Mouse (Mus musculus): ENCODE measurements around the gene Btbd1. TPM values are rescaled to one million over a fixed set of nuclear protein-coding genes. Genes with fewer than 3 reads are reported as not detected.
"Not testable (repeated sequence)": the region's sequence is repeated elsewhere in the genome, so short reads cannot be mapped to it uniquely, and the experiment has no call there.

Gene Btbd1
- polyA plus RNA-seq, 1 experiment from 2014 or later = 41.2 TPM

- no peak overlapping the region for H3K4me3 ChIP-seq (replicated peaks; ENCODE audit: low read length)
- no peak overlapping the region for H3K9ac ChIP-seq (ENCODE audit: low read length)
- H3K27ac ChIP-seq (ENCODE audit: low read length) = no peak overlapping the region
- H3K36me3 ChIP-seq (ENCODE audit: control insufficient read depth, insufficient read depth, low read length) = no peaks in the 10 kb centered on the region
- WGBS = 79% methylated on average over 3 of the region's 3 CpGs
- H3K9me3 ChIP-seq (replicated peaks; ENCODE audit: control insufficient read depth, low read length) = no peaks in the 10 kb centered on the region
- no peaks in the 10 kb centered on the region for H3K27me3 ChIP-seq (ENCODE audit: control insufficient read depth, insufficient read depth, low read length)
- no peak overlapping the region for H3K4me2 ChIP-seq (ENCODE audit: low read depth, low read length)
- peaks cover 3% of the 10 kb centered on the region; the same call in 1 of the 2 replicates for H3K4me1 ChIP-seq (ENCODE audit: control insufficient read depth, insufficient read depth, low read length)
- ATAC-seq (ENCODE audit: insufficient read depth, low FRiP score) = no peak
These were observed 16.1 kb upstream of the Btbd1 start for GRCm38 (mm10) chr7:81845313-81845712.

- 72% methylated on average over 11 of the region's 11 CpGs for WGBS
- Histone ChIP-seq H3K27me3 (ENCODE audit: control insufficient read depth, insufficient read depth, low read length) (no peaks in the 10 kb centered on the region), H3K36me3 (ENCODE audit: control insufficient read depth, insufficient read depth, low read length) (no peaks in the 10 kb centered on the region), H3K27ac (ENCODE audit: low read length) (no peak overlapping the region), H3K4me3 (replicated peaks; ENCODE audit: low read length) (no peak overlapping the region), H3K9ac (ENCODE audit: low read length) (no peak overlapping the region), H3K4me1 (ENCODE audit: control insufficient read depth, insufficient read depth, low read length) (peaks cover 3% of the 10 kb centered on the region; the same call in 1 of the 2 replicates), H3K9me3 (replicated peaks; ENCODE audit: control insufficient read depth, low read length) (no peaks in the 10 kb centered on the region), H3K4me2 (ENCODE audit: low read depth, low read length) (no peak overlapping the region)
- no peak for ATAC-seq (ENCODE audit: insufficient read depth, low FRiP score)
These were observed 15.6 kb upstream of the Btbd1 start for GRCm38 (mm10) chr7:81844801-81845200.

- Histone ChIP-seq H3K4me1 (ENCODE audit: control insufficient read depth, insufficient read depth, low read length) (peaks cover 3% of the 10 kb centered on the region; the same call in 1 of the 2 replicates), H3K9ac (ENCODE audit: low read length) (no peak overlapping the region), H3K27me3 (ENCODE audit: control insufficient read depth, insufficient read depth, low read length) (no peaks in the 10 kb centered on the region), H3K4me2 (ENCODE audit: low read depth, low read length) (no peak overlapping the region), H3K9me3 (replicated peaks; ENCODE audit: control insufficient read depth, low read length) (no peaks in the 10 kb centered on the region), H3K36me3 (ENCODE audit: control insufficient read depth, insufficient read depth, low read length) (no peaks in the 10 kb centered on the region), H3K27ac (ENCODE audit: low read length) (no peak overlapping the region), H3K4me3 (replicated peaks; ENCODE audit: low read length) (no peak overlapping the region)
- ATAC-seq (ENCODE audit: insufficient read depth, low FRiP score) = no peak
- WGBS = 79% methylated on average over 8 of the region's 8 CpGs
These were observed 14.7 kb upstream of the Btbd1 start for GRCm38 (mm10) chr7:81843903-81844302.

- 36% methylated on average over 1 of the region's 1 CpGs for WGBS
- no peaks in the 10 kb centered on the region for H3K36me3 ChIP-seq (ENCODE audit: control insufficient read depth, insufficient read depth, low read length)
- no peak overlapping the region for H3K4me2 ChIP-seq (ENCODE audit: low read depth, low read length)
- H3K4me1 ChIP-seq (ENCODE audit: control insufficient read depth, insufficient read depth, low read length) = peaks cover 3% of the 10 kb centered on the region; the same call in 1 of the 2 replicates
- no peak overlapping the region for H3K9ac ChIP-seq (ENCODE audit: low read length)
- H3K4me3 ChIP-seq (replicated peaks; ENCODE audit: low read length) = no peak overlapping the region
- ATAC-seq (ENCODE audit: insufficient read depth, low FRiP score) = no peak
- H3K27me3 ChIP-seq (ENCODE audit: control insufficient read depth, insufficient read depth, low read length) = no peaks in the 10 kb centered on the region
- H3K27ac ChIP-seq (ENCODE audit: low read length) = no peak overlapping the region
- H3K9me3 ChIP-seq (replicated peaks; ENCODE audit: control insufficient read depth, low read length) = no peaks in the 10 kb centered on the region
These were observed 13.8 kb upstream of the Btbd1 start for GRCm38 (mm10) chr7:81842998-81843397.

GRCm38 (mm10) chr7:81842141-81842540 is 12.9 kb upstream of the Btbd1 start:
- Histone ChIP-seq H3K4me1 (ENCODE audit: control insufficient read depth, insufficient read depth, low read length) (peaks cover 3% of the 10 kb centered on the region; the same call in 1 of the 2 replicates), H3K27me3 (ENCODE audit: control insufficient read depth, insufficient read depth, low read length) (no peaks in the 10 kb centered on the region), H3K9me3 (replicated peaks; ENCODE audit: control insufficient read depth, low read length) (no peaks in the 10 kb centered on the region), H3K4me3 (replicated peaks; ENCODE audit: low read length) (no peak overlapping the region), H3K36me3 (ENCODE audit: control insufficient read depth, insufficient read depth, low read length) (no peaks in the 10 kb centered on the region), H3K4me2 (ENCODE audit: low read depth, low read length) (no peak overlapping the region), H3K27ac (ENCODE audit: low read length) (no peak overlapping the region), H3K9ac (ENCODE audit: low read length) (no peak overlapping the region)
- 74% methylated on average over 7 of the region's 7 CpGs for WGBS
- no peak for ATAC-seq (ENCODE audit: insufficient read depth, low FRiP score)

- ATAC-seq (ENCODE audit: insufficient read depth, low FRiP score) = no peak
- Histone ChIP-seq H3K36me3 (ENCODE audit: control insufficient read depth, insufficient read depth, low read length) (no peaks in the 10 kb centered on the region), H3K9me3 (replicated peaks; ENCODE audit: control insufficient read depth, low read length) (no peaks in the 10 kb centered on the region), H3K4me2 (ENCODE audit: low read depth, low read length) (no peak overlapping the region), H3K9ac (ENCODE audit: low read length) (no peak overlapping the region), H3K27me3 (ENCODE audit: control insufficient read depth, insufficient read depth, low read length) (no peaks in the 10 kb centered on the region), H3K4me1 (ENCODE audit: control insufficient read depth, insufficient read depth, low read length) (no peaks in the 10 kb centered on the region), H3K27ac (ENCODE audit: low read length) (no peak overlapping the region), H3K4me3 (replicated peaks; ENCODE audit: low read length) (no peak overlapping the region)
- WGBS = 79% methylated on average over 6 of the region's 6 CpGs
These were observed 12.2 kb upstream of the Btbd1 start for GRCm38 (mm10) chr7:81841439-81841838.

GRCm38 (mm10) chr7:81840661-81841181 is 11.5 kb upstream of the Btbd1 start:
- WGBS = 51% methylated on average over 7 of the region's 7 CpGs
- no peaks in the 10 kb centered on the region for H3K9me3 ChIP-seq (replicated peaks; ENCODE audit: control insufficient read depth, low read length)
- no peak overlapping the region for H3K9ac ChIP-seq (ENCODE audit: low read length)
- no peak for ATAC-seq (ENCODE audit: insufficient read depth, low FRiP score)
- no peak overlapping the region for H3K27ac ChIP-seq (ENCODE audit: low read length)
- no peaks in the 10 kb centered on the region for H3K27me3 ChIP-seq (ENCODE audit: control insufficient read depth, insufficient read depth, low read length)
- H3K4me1 ChIP-seq (ENCODE audit: control insufficient read depth, insufficient read depth, low read length) = no peaks in the 10 kb centered on the region
- H3K36me3 ChIP-seq (ENCODE audit: control insufficient read depth, insufficient read depth, low read length) = no peaks in the 10 kb centered on the region
- no peak overlapping the region for H3K4me2 ChIP-seq (ENCODE audit: low read depth, low read length)
- H3K4me3 ChIP-seq (replicated peaks; ENCODE audit: low read length) = no peak overlapping the region

GRCm38 (mm10) chr7:81839746-81840145 is 10.5 kb upstream of the Btbd1 start:
- ATAC-seq (ENCODE audit: insufficient read depth, low FRiP score) = no peak
- H3K4me1 ChIP-seq (ENCODE audit: control insufficient read depth, insufficient read depth, low read length) = no peaks in the 10 kb centered on the region
- H3K27me3 ChIP-seq (ENCODE audit: control insufficient read depth, insufficient read depth, low read length) = no peaks in the 10 kb centered on the region
- H3K4me2 ChIP-seq (ENCODE audit: low read depth, low read length) = no peak overlapping the region
- no peak overlapping the region for H3K27ac ChIP-seq (ENCODE audit: low read length)
- no peaks in the 10 kb centered on the region for H3K36me3 ChIP-seq (ENCODE audit: control insufficient read depth, insufficient read depth, low read length)
- WGBS = 53% methylated on average over 6 of the region's 6 CpGs
- no peaks in the 10 kb centered on the region for H3K9me3 ChIP-seq (replicated peaks; ENCODE audit: control insufficient read depth, low read length)
- no peak overlapping the region for H3K4me3 ChIP-seq (replicated peaks; ENCODE audit: low read length)
- H3K9ac ChIP-seq (ENCODE audit: low read length) = no peak overlapping the region

GRCm38 (mm10) chr7:81837771-81838170 is 8.5 kb upstream of the Btbd1 start:
- not testable (repeated sequence) for H3K27me3 ChIP-seq (ENCODE audit: control insufficient read depth, insufficient read depth, low read length); H3K9ac ChIP-seq (ENCODE audit: low read length); H3K4me2 ChIP-seq (ENCODE audit: low read depth, low read length); H3K4me3 ChIP-seq (replicated peaks; ENCODE audit: low read length); H3K4me1 ChIP-seq (ENCODE audit: control insufficient read depth, insufficient read depth, low read length); ATAC-seq (ENCODE audit: insufficient read depth, low FRiP score); H3K27ac ChIP-seq (ENCODE audit: low read length); H3K36me3 ChIP-seq (ENCODE audit: control insufficient read depth, insufficient read depth, low read length); H3K9me3 ChIP-seq (replicated peaks; ENCODE audit: control insufficient read depth, low read length)
- 82% methylated on average over 5 of the region's 5 CpGs for WGBS
